Mouse (Mus musculus) frontal cortex, postnatal 36 days (tissue): Measurements from ENCODE around the gene Olfr506.
"Not testable (repeated sequence)": the region's sequence is repeated elsewhere in the genome, so short reads cannot be mapped to it uniquely, and the experiment has no call there.

Experiments
- DNase-seq, 2 experiments: peaks; one replicate each; pipeline ENCODE4 v3.0.0; 2022; ENCODE audit warnings: low spot score in 2 of 2

The Olfr506 gene

DNA sequence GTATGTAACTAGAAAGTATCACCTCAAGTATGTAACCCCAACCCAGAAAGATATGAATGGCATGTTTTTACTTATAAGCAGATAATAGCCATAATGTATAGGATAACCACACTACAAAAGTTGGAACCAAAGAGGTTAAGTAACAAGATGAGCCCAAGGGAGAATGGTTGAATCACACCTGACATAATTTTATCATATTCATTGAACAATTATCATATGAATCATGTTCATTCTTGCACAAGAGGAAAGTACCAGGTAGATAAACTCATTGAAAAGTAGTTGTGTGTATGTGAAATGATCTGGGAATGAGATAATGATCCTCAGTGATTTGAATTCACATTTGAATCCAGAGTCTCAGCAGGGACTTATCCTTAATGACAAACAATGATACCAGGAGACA lies at the start of gene Olfr506:
Olfr506 (plus strand) TSS at position 301 of the 400 bp plus-strand sequence.
- DNase-seq: no peak

DNA sequence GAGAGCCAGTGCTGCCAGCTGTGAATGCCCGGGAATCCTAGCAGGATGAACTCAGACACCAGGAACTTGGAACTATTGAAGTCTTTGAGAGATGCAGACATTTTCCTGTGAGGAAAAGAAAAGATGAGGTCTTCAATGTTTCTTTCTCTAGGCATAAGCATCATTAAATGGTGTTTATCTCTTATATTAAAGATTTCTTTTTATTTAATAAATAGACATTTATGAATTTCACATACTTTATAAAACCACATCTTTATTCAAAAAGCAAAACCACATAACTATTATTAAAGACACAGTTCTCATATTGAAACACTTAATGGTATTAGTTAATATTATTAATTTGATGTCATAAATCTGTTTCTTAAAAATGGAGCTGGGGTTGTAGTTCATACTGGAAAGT lies 44.9 kb upstream of the Olfr506 start, which contains the start of gene Olfr504:
Olfr504 (minus strand) TSS at position 101 of the 400 bp plus-strand sequence.
- no peak for DNase-seq

DNA sequence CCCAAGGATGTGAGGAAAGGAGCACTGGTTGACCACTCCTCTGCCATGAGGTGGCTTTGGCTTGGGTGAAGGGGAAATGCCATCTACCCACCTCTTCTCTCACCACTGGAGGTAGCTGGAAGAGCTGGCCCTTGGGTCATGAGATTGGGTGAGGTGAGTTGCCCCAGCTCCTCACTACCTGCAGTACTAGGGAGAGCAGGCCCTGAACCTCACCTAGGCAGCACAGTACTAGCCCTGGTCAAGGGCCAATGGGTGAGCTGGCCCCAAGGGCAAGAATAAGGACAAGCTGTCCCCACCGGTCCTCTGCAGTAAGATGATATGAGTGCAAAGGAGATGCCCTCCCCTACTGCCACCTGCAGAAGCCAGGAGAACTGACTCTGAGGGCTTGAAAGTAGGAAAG lies 20.8 kb upstream of the Olfr506 start:
- DNase-seq: no peak

DNA sequence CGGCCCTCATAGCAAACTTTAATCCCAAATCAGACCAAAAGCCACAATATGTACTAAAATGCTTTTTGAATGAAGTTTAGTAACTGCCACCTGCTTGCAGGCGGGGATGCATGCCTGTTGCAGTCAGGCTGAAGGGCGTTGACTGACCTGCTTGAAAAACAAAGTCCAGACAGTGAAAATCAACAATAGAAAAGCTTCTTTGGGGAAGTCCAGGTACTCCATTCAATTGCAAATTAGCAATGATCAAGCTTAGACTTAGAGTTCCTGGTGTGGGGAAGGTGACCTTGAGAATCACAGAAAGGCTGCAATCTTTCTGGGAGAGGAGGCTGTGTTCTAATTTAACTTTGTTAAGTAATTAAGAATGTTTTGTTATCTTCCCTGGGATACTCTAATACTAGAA lies 8.7 kb upstream of the Olfr506 start:
- DNase-seq: not testable (repeated sequence)

DNA sequence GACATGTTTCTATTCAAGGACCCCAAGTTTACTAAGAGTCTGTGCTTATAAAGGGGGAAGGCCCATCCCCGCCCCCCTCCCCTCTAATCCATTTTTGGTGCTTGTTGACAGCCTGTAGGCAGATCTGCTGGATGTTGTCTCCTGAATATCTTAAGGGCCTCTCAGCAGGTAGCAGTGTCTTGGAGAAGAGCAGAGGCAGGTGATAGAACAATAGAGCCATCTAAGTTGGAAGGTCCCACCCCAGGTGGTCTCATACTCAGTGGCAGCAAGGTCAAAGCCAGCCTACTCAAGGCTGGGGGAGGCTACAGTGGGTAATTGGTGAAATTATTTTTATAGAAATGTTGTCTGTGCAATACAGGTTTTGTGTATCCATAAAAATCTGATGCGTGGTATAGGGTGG lies 3.5 kb downstream of the Olfr506 start:
- DNase-seq: no peak

DNA sequence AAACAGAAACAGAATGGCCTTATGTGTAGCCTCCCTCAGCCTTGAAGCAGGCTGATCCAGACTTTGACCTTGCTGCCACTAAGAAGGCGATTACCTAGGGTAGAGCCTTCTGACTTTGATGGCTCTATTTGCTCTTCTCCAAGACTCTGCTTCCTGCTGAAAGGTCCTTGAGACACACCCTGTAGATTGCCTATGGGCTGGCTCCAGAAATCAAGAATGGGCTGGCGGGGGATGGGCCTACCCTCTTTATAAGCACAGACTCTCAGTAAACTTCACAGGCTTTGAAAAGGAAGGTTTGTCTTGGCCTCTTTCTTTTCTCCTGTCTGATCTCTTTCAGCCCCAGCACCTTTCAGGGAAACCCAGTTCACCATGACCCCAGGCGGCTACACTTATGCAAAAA lies 6.2 kb downstream of the Olfr506 start:
- not testable (repeated sequence) for DNase-seq

DNA sequence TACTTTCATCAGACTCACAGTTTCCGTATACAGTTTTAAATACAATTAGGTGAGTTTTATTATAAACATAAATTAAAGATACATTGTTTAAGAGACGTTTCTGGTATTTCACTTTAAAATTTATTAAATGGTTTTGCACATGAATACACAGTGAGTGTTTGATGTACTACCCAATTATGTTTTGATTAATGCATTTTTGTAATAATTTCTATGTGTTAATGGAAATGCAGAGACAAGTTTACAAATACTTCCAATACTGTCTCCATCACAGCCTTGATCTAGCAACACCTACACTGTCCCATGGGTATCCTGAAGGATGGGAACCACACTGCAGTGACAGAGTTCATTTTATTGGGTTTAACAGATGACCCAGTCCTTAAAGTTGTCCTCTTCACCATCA lies 10.9 kb downstream of the Olfr506 start, which contains the start of gene Olfr507:
Olfr507 (plus strand) TSS at position 301 of the 400 bp plus-strand sequence.
- DNase-seq: no peak

DNA sequence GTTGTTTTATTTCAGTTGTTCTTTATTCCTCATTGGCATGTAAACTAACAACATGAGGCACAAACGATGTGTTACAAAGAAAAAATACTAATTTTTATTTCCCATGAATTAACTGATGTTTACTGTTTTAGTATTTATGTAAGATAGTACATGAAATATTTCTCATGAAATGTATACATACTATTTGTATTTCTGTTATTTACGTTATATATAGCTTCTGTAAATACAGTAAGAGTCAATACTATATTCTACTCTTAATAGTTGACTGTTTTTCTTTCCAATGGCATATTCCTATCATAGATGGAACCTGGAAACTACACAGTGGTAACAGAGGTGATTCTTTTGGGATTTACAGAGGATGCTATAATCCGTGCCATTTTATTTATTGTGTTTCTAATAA lies 19.1 kb downstream of the Olfr506 start, which contains the start of gene Olfr508:
Olfr508 (plus strand) TSS at position 301 of the 400 bp plus-strand sequence.
- DNase-seq: no peak

DNA sequence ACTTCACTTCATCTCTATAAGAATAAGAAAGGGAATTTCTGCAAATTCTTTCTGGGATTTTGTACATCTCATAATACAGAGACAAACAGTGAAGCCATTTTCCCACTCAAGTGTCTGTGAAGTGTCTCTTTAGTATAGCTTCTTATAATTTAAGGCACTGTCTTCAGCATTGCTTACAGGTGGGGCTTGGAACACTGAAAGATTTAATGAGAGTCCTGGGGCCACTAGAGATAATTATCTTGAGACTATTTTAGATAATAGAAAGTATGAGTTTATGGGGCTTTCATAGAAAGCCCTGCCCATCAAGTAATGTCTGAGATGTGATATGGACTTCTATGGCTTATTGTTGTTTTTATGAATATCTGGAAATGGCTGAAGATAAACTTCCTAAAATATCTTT lies 41.2 kb downstream of the Olfr506 start, which contains the start of gene Olfr509:
Olfr509 (minus strand) TSS at position 101 of the 400 bp plus-strand sequence.
- no peak for DNase-seq

DNA sequence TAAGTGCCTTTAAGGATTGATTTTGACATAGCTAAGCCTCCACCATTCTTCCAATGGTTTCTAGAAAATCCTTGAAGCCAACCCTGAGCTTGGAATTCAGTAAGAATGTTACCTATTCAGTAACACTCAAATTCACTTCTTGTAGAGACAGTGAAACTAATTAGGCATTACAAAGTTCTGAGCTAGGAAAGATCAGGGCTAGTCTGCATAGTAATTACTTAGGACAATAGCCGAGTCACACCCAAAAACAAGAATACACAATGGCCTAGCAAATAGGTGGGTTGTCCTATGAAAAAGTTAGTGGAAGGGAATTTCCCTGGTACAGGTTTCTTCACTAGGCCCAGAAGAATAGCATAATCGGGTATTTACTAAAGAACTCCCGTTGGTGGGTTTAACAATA lies 51.8 kb downstream of the Olfr506 start:
- DNase-seq: no peak
